Mouse (Mus musculus) hindlimb bud, embryonic 11.5 days (tissue): ENCODE measurements around the gene Wdr81.

Experiments
- DNase-seq: peaks from one replicate; pipeline ENCODE4 v3.0.0-alpha.2; 2012; ENCODE audit warnings: low read depth, low spot score; ENCODE audit errors: extremely low spot score

Gene Wdr81

GRCm38 (mm10) chr11:75402271-75402690 is 52.2 kb downstream of the Wdr81 start:
- no peak for DNase-seq

- no peak for DNase-seq
These were observed 54.4 kb downstream of the Wdr81 start for GRCm38 (mm10) chr11:75400099-75400498.

- DNase-seq, result no peak
These were observed 55.1 kb downstream of the Wdr81 start for GRCm38 (mm10) chr11:75399411-75399841.

GRCm38 (mm10) chr11:75397452-75397851 is 57.1 kb downstream of the Wdr81 start:
- no peak for DNase-seq

GRCm38 (mm10) chr11:75395611-75396010 is 58.9 kb downstream of the Wdr81 start:
- DNase-seq, result no peak
